Mouse (Mus musculus) B cell, adult (primary cell): ENCODE data around the gene Lsm2. TPM values are rescaled to one million over a fixed set of nuclear protein-coding genes. Genes with fewer than 3 reads are reported as not detected.

Experiments
- total RNA-seq: library from RNA; stranded (reverse); gene quantifications from 4 replicates; pipeline ENCODE4 v1.2.4, GENCODE M21; 2023; ENCODE audit not compliant: inconsistent age

The Lsm2 gene
- 30.0 to 37.2 TPM (median 32.0 TPM) in 4 replicates for total RNA-seq

GRCm38 (mm10) chr17:34981690-34982180, at the start of gene Lsm2:
Gene Lsm2 (plus strand): TSS chr17:34981862.

GRCm38 (mm10) chr17:34959130-34959778, 22.4 kb upstream of the Lsm2 start, which contains the start of gene Hspa1b:
Gene Hspa1b (minus strand): TSS chr17:34959238.

GRCm38 (mm10) chr17:34969822-34970221, 11.8 kb upstream of the Lsm2 start, which contains the start of gene Gm20481:
Gene Gm20481 (plus strand): TSS chr17:34969912.

GRCm38 (mm10) chr17:34972069-34972749, 9.5 kb upstream of the Lsm2 start, which contains the start of the genes Hspa1a and Hspa1l:
Gene Hspa1a (minus strand): TSS chr17:34972156.
Gene Hspa1l (plus strand): TSS chr17:34972703.

GRCm38 (mm10) chr17:35000717-35001451, 19.2 kb downstream of the Lsm2 start, which contains the start of gene Vars:
Gene Vars (plus strand): TSS chr17:35000987.

GRCm38 (mm10) chr17:35016376-35016775, 34.7 kb downstream of the Lsm2 start, which contains the start of gene Vwa7:
Gene Vwa7 (plus strand): TSS chr17:35016579.

GRCm38 (mm10) chr17:35027277-35028068, 45.8 kb downstream of the Lsm2 start, which contains the start of gene Sapcd1:
Gene Sapcd1 (minus strand): TSS chr17:35028016.

Other genes with a start within 250 kb of the Lsm2 start
- 1.8 to 3.2 TPM (median 2.4 TPM) in 4 replicates for gene C4b, start 238.0 kb upstream of the Lsm2 start, total RNA-seq
- not detected in 4 replicates for gene Cyp21a1, start 177.3 kb upstream of the Lsm2 start, total RNA-seq
- gene Stk19, start 144.9 kb upstream of the Lsm2 start, total RNA-seq: 60.8 to 71.7 TPM (median 69.2 TPM) in 4 replicates
- gene Dxo, start 144.8 kb upstream of the Lsm2 start, total RNA-seq: 75.3 to 85.7 TPM (median 83.7 TPM) in 4 replicates
- gene Skiv2l, start 131.7 kb upstream of the Lsm2 start, total RNA-seq: 102 to 123 TPM (median 110 TPM) in 4 replicates
- 33.5 to 41.3 TPM (median 38.0 TPM) in 4 replicates for gene Nelfe, start 131.5 kb upstream of the Lsm2 start, total RNA-seq
- 0.54 TPM in 1 of 4 replicates, not detected in the others for gene Cfb, start 119.3 kb upstream of the Lsm2 start, total RNA-seq
- 11.1 to 11.4 TPM (median 11.2 TPM) in 4 replicates for gene Zbtb12, start 102.4 kb upstream of the Lsm2 start, total RNA-seq
- gene Gm20547, start 99.8 kb upstream of the Lsm2 start, total RNA-seq: 0.27 TPM in 1 of 4 replicates, not detected in the others
- 1.8 to 3.4 TPM (median 2.8 TPM) in 4 replicates for gene C2, start 83.6 kb upstream of the Lsm2 start, total RNA-seq
- gene Ehmt2, start 83.4 kb upstream of the Lsm2 start, total RNA-seq: 152 to 164 TPM (median 157 TPM) in 4 replicates
- gene Slc44a4, start 67.4 kb upstream of the Lsm2 start, total RNA-seq: not detected in 4 replicates
- 94.9 to 102 TPM (median 98.6 TPM) in 4 replicates for gene Neu1, start 50.6 kb upstream of the Lsm2 start, total RNA-seq
- 17.8 to 62.2 TPM (median 28.7 TPM) in 4 replicates for gene Hspa1b, start 22.6 kb upstream of the Lsm2 start, total RNA-seq
- not detected in 4 replicates for gene Gm20481, start 11.9 kb upstream of the Lsm2 start, total RNA-seq
- gene Hspa1a, start 9.7 kb upstream of the Lsm2 start, total RNA-seq: 10.4 to 29.3 TPM (median 20.1 TPM) in 4 replicates
- gene Hspa1l, start 9.2 kb upstream of the Lsm2 start, total RNA-seq: 0.21 to 0.38 TPM in 2 of 4 replicates, not detected in the others
- 269 to 300 TPM (median 290 TPM) in 4 replicates for gene Vars, start 19.1 kb downstream of the Lsm2 start, total RNA-seq
- 0.16 to 0.54 TPM (median 0.25 TPM) in 4 replicates for gene Vwa7, start 34.7 kb downstream of the Lsm2 start, total RNA-seq
- gene Sapcd1, start 46.2 kb downstream of the Lsm2 start, total RNA-seq: 3.4 to 6.4 TPM (median 4.6 TPM) in 4 replicates
- 6.1 to 10.5 TPM (median 9.2 TPM) in 4 replicates for gene Msh5, start 64.9 kb downstream of the Lsm2 start, total RNA-seq
- gene Clic1, start 68.1 kb downstream of the Lsm2 start, total RNA-seq: 196 to 218 TPM (median 210 TPM) in 4 replicates
- gene Ddah2, start 77.2 kb downstream of the Lsm2 start, total RNA-seq: 2.6 to 4.8 TPM (median 4.2 TPM) in 4 replicates
- gene Ly6g6c, start 83.5 kb downstream of the Lsm2 start, total RNA-seq: not detected in 4 replicates
- gene Mpig6b, start 84.3 kb downstream of the Lsm2 start, total RNA-seq: 0.45 TPM in 1 of 4 replicates, not detected in the others
- gene Ly6g6e, start 95.0 kb downstream of the Lsm2 start, total RNA-seq: not detected in 4 replicates
- not detected in 4 replicates for gene Ly6g6d, start 96.2 kb downstream of the Lsm2 start, total RNA-seq
- not detected in 4 replicates for gene Ly6g6f, start 103.7 kb downstream of the Lsm2 start, total RNA-seq
- 76.3 to 80.8 TPM (median 77.2 TPM) in 4 replicates for gene Abhd16a, start 107.4 kb downstream of the Lsm2 start, total RNA-seq
- not detected in 4 replicates for gene Ly6g5c, start 126.4 kb downstream of the Lsm2 start, total RNA-seq
- gene Ly6g5b, start 133.6 kb downstream of the Lsm2 start, total RNA-seq: 0.93 to 1.6 TPM (median 1.2 TPM) in 4 replicates
- gene Gpank1, start 139.6 kb downstream of the Lsm2 start, total RNA-seq: 24.7 to 31.8 TPM (median 30.3 TPM) in 4 replicates
- 121 to 143 TPM (median 135 TPM) in 4 replicates for gene Csnk2b, start 140.2 kb downstream of the Lsm2 start, total RNA-seq
- gene D17H6S53E, start 144.5 kb downstream of the Lsm2 start, total RNA-seq: 10.6 to 19.4 TPM (median 13.7 TPM) in 4 replicates
- 0.51 to 2.8 TPM (median 0.69 TPM) in 3 of 4 replicates, not detected in the other for gene Apom, start 150.2 kb downstream of the Lsm2 start, total RNA-seq
- 446 to 480 TPM (median 464 TPM) in 4 replicates for gene Bag6, start 153.3 kb downstream of the Lsm2 start, total RNA-seq
- gene Prrc2a, start 183.0 kb downstream of the Lsm2 start, total RNA-seq: 328 to 347 TPM (median 341 TPM) in 4 replicates
- gene Aif1, start 194.2 kb downstream of the Lsm2 start, total RNA-seq: 4.4 to 9.9 TPM (median 8.0 TPM) in 4 replicates
- gene Lst1, start 206.6 kb downstream of the Lsm2 start, total RNA-seq: 38.1 to 43.3 TPM (median 40.2 TPM) in 4 replicates
- gene Ltb, start 212.6 kb downstream of the Lsm2 start, total RNA-seq: 564 to 668 TPM (median 599 TPM) in 4 replicates
- gene Tnf, start 220.1 kb downstream of the Lsm2 start, total RNA-seq: 9.9 to 12.7 TPM (median 11.2 TPM) in 4 replicates
- gene Lta, start 223.5 kb downstream of the Lsm2 start, total RNA-seq: 31.8 to 44.1 TPM (median 36.1 TPM) in 4 replicates
- gene Gm16181, start 239.0 kb downstream of the Lsm2 start, total RNA-seq: not detected in 4 replicates